Mouse (Mus musculus) heart, embryonic 16.5 days (tissue): ENCODE measurements around the gene Habp2. TPM values are rescaled to one million over a fixed set of nuclear protein-coding genes. Genes with fewer than 3 reads are reported as not detected.

Experiments
- ATAC-seq: fragments of 200-750 bp; cut with Nextera tagmentation; replicated peaks from 2 replicates; pipeline ENCODE4 v1.8.0; 2017; ENCODE audit warnings: moderate number of reproducible peaks; ENCODE audit not compliant: insufficient read depth, low FRiP score; ENCODE audit errors: extremely low read depth
- H3K27ac ChIP-seq: fragments of 300-500 bp; sonication (generic); 2 replicates; pipeline ENCODE4 v1.5.1; 2014; ENCODE audit warnings: mild to moderate bottlenecking, low read length, control low read depth, moderate library complexity
- H3K27me3 ChIP-seq: fragments of 300-500 bp; sonication (generic); 2 replicates; pipeline ENCODE4 v1.6.1; 2014; ENCODE audit warnings: low read length, mixed read lengths; ENCODE audit not compliant: control insufficient read depth, insufficient read depth
- H3K36me3 ChIP-seq: fragments of 300-500 bp; sonication (generic); 2 replicates; pipeline ENCODE4 v1.6.1; 2014; ENCODE audit not compliant: control insufficient read depth, insufficient read depth
- H3K4me1 ChIP-seq: fragments of 300-500 bp; sonication (generic); 2 replicates; pipeline ENCODE4 v1.6.1; 2014; ENCODE audit warnings: low read length, mixed read lengths; ENCODE audit not compliant: control insufficient read depth, insufficient read depth
- H3K4me2 ChIP-seq: fragments of 300-500 bp; sonication (generic); 2 replicates; pipeline ENCODE4 v1.6.1; 2014; ENCODE audit warnings: low read depth, mild to moderate bottlenecking, control low read depth, low read length
- H3K4me3 ChIP-seq: fragments of 300-500 bp; sonication (generic); 2 replicates; pipeline ENCODE4 v1.5.1; 2014; ENCODE audit warnings: mild to moderate bottlenecking, control low read depth, low read length
- H3K9ac ChIP-seq: fragments of 300-500 bp; sonication (generic); 2 replicates; pipeline ENCODE4 v1.6.1; 2014; ENCODE audit warnings: low read length, control low read depth
- H3K9me3 ChIP-seq: fragments of 300-500 bp; sonication (generic); replicated peaks from 2 replicates; pipeline ENCODE4 v1.6.1; 2016; ENCODE audit warnings: low read length; ENCODE audit not compliant: control insufficient read depth
- WGBS: fragments of 180-500 bp; shearing (Covaris S2); extraction: QIAGEN DNeasy Blood & Tissue Kit; methylation state at CpG from one replicate; pipeline ENCODE4 v1.1.7; 2014; 5-methylcytosine and 5-hydroxymethylcytosine counted together
- polyA plus RNA-seq: library from polyadenylated mRNA; unstranded; fragments of >200 nt; fragmentation: Nextera tagmentation; extraction: Ambion mirVana; gene quantifications from 2 replicates; pipeline ENCODE4 v1.2.1, GENCODE M21; 2015

Habp2 gene
- polyA plus RNA-seq, 1 experiment from 2014 or later = 2.2 TPM

DNA sequence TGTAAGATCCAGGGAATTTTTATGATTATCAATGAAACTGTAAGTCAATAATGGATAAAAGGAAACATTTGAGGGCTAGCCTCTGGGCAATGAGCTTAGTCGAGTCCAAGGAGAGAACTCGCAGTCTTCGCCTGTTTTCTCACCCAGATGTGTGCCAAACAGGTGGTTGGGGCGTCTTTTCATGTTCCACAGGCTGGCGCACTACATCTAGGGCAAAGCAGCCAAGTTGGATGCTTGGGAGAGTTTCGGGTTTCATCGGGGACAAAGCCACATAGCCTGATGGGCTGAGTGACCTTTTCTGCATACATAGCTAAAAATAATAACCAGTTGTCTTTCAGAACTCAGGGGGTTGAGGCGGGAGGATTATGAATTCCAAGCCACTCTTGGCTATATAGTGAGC lies 2.7 kb downstream of the Habp2 start:
- Histone ChIP-seq H3K4me1 (no peaks in the 10 kb centered on the region), H3K4me2 (no peak overlapping the region), H3K27ac (no peak overlapping the region), H3K4me3 (no peak overlapping the region), H3K27me3 (no peaks in the 10 kb centered on the region), H3K9me3 (no peaks in the 10 kb centered on the region), H3K36me3 (no peaks in the 10 kb centered on the region), H3K9ac (no peak overlapping the region)
- ATAC-seq = no peak
- WGBS = 80% methylated on average over 8 of the region's 8 CpGs

DNA sequence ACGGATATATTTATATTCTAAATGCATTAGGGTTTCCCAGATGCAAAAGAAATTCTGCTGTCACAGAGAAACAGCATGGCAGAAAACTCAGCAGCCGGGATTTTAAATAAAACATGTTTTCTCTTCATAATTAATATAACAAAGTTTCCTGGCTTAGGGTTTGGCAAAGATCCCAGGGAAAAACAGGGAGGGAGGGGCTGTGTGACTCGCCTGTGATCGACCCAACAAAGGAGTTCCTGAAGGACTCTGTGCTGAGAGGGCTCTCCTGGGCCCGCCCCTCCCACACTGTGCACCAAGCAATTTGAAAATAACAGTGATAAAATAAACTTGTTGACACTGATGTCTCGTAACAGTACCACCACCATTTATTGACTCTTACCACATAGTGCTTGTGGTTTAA lies 5.0 kb downstream of the Habp2 start:
- no peak; the same call in 1 of the 2 replicates for ATAC-seq
- Histone ChIP-seq H3K9ac (no peak overlapping the region), H3K4me1 (peaks cover 3% of the 10 kb centered on the region), H3K27ac (no peak overlapping the region), H3K36me3 (no peaks in the 10 kb centered on the region), H3K9me3 (no peaks in the 10 kb centered on the region), H3K4me2 (no peak overlapping the region), H3K4me3 (no peak overlapping the region), H3K27me3 (no peaks in the 10 kb centered on the region)
- WGBS = 37% methylated on average over 6 of the region's 6 CpGs

DNA sequence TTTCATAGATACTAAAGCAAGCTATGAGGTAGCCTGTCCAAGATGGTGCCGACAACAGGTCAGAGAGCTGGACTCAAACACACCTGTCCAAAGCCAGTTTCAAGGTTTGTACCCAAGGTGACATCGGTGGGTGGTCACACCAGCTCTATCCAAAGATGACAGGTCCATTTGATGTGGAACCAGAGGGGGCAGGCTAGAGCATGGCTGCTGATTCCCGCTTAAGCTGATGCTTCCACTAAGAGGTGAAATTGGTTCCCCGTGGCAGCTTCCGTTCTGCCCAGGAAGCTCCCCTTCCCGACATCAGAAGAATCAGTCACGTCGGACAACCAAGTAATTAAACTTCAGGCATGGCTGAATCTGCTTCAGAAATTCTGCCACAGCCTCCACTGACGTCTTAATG lies 5.4 kb downstream of the Habp2 start:
- 69% methylated on average over 9 of the region's 9 CpGs for WGBS
- no peaks in the 10 kb centered on the region for H3K36me3 ChIP-seq
- no peak overlapping the region for H3K9ac ChIP-seq
- no peaks in the 10 kb centered on the region for H3K27me3 ChIP-seq
- peaks cover 3% of the 10 kb centered on the region for H3K4me1 ChIP-seq
- H3K4me3 ChIP-seq = no peak overlapping the region
- ATAC-seq = no peak
- no peaks in the 10 kb centered on the region for H3K9me3 ChIP-seq
- no peak overlapping the region for H3K27ac ChIP-seq
- no peak overlapping the region for H3K4me2 ChIP-seq

DNA sequence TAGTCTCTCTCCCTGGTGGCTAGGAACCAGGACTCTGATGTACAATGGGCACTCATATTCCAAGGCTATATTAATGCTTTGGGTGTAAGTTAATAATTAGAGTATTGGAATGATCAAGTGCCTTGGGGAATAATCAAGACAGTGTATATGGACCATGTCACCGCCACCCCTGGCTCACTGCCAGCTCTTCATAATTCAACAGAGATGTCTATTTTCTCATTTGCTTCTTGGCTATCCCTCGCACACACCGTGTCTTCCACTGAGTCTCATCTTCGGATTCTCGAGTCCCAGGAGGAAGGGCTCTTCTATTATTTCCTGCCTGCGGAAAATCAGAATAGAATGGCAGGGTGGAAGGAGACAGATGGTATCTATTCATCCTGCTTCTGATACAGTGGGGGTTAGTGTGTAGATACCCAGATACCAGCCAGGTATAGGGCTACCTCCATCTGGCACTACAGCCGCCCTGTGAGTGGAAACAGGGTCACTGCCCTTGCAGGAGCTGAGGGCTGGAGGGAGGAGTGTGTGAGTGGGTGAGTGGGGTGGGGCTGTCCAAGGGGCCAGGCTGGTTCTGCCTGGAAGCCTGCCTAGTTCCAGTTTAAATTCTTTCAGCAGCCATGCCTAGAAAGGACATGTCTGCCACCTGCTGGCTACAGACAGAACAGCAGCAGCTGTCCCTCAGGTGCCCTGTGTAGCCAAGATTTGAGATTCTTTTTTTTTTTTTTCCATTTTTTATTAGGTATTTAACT lies 7.9 kb downstream of the Habp2 start:
- peak; percentile 75 for ATAC-seq
- Histone ChIP-seq H3K27ac (no peak overlapping the region), H3K9ac (no peak overlapping the region), H3K4me3 (no peak overlapping the region), H3K36me3 (no peaks in the 10 kb centered on the region), H3K27me3 (no peaks in the 10 kb centered on the region), H3K4me2 (no peak overlapping the region), H3K9me3 (no peaks in the 10 kb centered on the region), H3K4me1 (peaks cover 3% of the 10 kb centered on the region)
- 53% methylated on average over 7 of the region's 7 CpGs for WGBS

DNA sequence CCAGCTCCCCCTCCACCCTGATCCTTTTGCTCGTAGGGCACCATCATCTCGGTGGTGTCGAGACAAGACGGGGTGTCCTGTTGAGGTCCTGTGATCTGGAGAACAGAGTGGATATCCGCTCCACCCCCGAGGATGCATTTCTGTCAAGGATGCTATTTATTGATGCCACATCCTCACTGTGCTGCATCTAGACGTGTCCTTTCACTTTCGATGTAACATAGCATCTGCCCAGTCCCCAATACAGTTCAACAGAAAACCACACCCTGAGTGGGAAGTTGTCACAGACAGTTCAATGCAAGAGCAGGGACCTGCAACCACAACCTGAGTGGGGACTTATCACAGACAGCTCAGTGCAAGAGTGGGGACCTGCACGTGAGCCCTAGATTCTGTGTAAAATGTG lies 9.7 kb downstream of the Habp2 start:
- H3K27me3 ChIP-seq = no peaks in the 10 kb centered on the region
- no peak overlapping the region for H3K27ac ChIP-seq
- H3K4me2 ChIP-seq = no peak overlapping the region
- no peak overlapping the region for H3K9ac ChIP-seq
- H3K36me3 ChIP-seq = no peaks in the 10 kb centered on the region
- H3K9me3 ChIP-seq = no peaks in the 10 kb centered on the region
- H3K4me3 ChIP-seq = no peak overlapping the region
- no peak for ATAC-seq
- 70% methylated on average over 9 of the region's 9 CpGs for WGBS
- H3K4me1 ChIP-seq = peaks cover 3% of the 10 kb centered on the region

DNA sequence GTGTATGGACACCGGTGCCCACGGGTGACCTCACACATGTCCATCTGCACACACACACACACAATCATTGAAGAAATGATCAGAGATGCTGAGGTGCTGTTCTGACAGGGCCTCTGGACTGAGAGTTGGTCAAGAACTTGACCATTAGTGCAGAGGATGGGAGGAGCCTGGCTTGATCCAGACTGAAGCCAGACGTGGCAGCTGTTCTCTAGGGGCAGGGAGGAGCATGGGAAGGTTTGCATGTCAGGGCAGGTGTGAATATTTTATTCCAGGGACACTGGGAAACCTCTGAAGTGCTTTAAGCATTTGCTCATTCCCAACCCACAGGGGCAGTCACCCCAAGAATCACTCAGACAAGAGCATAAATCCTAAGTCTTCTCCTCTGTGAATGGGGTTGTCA lies 10.3 kb downstream of the Habp2 start:
- Histone ChIP-seq H3K4me3 (no peak overlapping the region), H3K27me3 (no peaks in the 10 kb centered on the region), H3K36me3 (no peaks in the 10 kb centered on the region), H3K27ac (no peak overlapping the region), H3K4me1 (peaks cover 3% of the 10 kb centered on the region), H3K9me3 (no peaks in the 10 kb centered on the region), H3K4me2 (no peak overlapping the region), H3K9ac (no peak overlapping the region)
- no peak for ATAC-seq
- WGBS = 70% methylated on average over 3 of the region's 3 CpGs

DNA sequence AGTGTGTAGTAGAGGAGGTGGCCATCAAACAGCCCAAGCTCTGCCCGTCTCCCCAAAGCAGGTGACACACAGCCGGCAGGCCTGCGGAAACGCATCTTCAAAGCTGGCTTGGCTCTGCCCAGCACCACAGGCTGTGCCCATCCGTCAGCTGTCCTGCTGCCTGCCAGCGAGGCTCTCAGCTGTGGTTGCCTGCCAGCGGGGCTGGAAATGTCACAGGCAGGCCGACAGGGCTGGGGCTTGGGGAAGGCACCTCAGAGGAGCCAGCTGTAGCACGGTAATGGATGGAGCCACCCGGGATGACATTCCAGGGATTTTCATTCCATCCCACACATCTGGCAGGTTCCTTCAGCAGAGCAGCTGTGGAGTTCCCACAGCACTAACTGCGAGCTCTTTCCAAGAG lies 13.9 kb downstream of the Habp2 start:
- Histone ChIP-seq H3K9ac (no peak overlapping the region), H3K4me3 (no peak overlapping the region), H3K9me3 (no peaks in the 10 kb centered on the region), H3K36me3 (no peaks in the 10 kb centered on the region), H3K4me1 (no peaks in the 10 kb centered on the region), H3K27me3 (no peaks in the 10 kb centered on the region), H3K27ac (no peak overlapping the region), H3K4me2 (no peak overlapping the region)
- WGBS = 54% methylated on average over 11 of the region's 11 CpGs
- ATAC-seq = no peak

DNA sequence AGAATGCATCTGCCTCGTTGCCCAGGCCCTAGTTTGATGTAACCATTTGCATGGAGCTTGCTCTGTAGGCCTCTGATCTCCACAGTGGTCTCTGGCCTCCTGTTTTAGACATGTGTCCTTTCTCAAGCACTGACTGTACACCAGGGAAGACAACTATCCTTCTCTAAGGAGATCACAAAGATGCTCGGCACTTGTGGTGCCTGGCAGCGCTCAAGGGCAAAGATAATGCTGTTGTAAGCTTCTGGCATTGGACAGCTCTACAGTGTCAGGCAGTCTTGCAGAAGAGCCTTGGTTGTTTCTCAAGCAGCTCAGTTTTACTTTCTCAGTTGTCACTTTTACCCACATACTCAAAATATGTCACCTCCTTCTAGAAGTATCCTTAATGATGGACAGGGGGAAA lies 29.6 kb downstream of the Habp2 start:
- H3K4me3 ChIP-seq = no peak overlapping the region
- WGBS = 53% methylated on average over 3 of the region's 3 CpGs
- no peak for ATAC-seq
- H3K4me1 ChIP-seq = 0 out of 2 replicates have a peak, but pooled peaks cover 2% of the 10 kb centered on the region
- H3K36me3 ChIP-seq = peaks cover 13% of the 10 kb centered on the region
- H3K27me3 ChIP-seq = no peaks in the 10 kb centered on the region
- no peak overlapping the region for H3K27ac ChIP-seq
- no peaks in the 10 kb centered on the region for H3K9me3 ChIP-seq
- no peak overlapping the region for H3K4me2 ChIP-seq
- H3K9ac ChIP-seq = no peak overlapping the region

DNA sequence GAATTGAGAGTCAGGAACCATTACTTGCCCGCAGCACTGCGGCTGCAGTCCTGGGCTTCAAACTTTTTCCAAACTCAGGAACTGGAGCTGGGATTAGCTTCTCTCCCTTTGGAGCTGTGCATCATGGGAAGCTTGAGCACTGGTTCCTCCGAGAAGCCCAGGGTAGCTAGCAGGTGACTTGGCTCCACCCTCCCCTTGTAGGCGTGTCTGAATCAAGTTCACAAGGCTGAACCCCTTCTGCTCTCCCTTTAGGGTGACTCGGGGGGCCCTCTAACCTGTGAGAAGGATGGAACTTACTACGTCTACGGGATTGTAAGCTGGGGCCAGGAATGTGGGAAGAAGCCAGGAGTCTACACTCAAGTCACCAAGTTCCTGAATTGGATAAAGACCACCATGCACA lies 32.3 kb downstream of the Habp2 start:
- H3K4me2 ChIP-seq = no peak overlapping the region
- H3K4me3 ChIP-seq = no peak overlapping the region
- no peak overlapping the region for H3K27ac ChIP-seq
- H3K27me3 ChIP-seq = no peaks in the 10 kb centered on the region
- WGBS = 90% methylated on average over 7 of the region's 7 CpGs
- peaks cover 21% of the 10 kb centered on the region for H3K36me3 ChIP-seq
- no peaks in the 10 kb centered on the region for H3K9me3 ChIP-seq
- ATAC-seq = no peak
- H3K9ac ChIP-seq = no peak overlapping the region
- 0 out of 2 replicates have a peak, but pooled peaks cover 2% of the 10 kb centered on the region for H3K4me1 ChIP-seq
